Mouse (Mus musculus): ENCODE results near the gene Slc5a10.

DNA sequence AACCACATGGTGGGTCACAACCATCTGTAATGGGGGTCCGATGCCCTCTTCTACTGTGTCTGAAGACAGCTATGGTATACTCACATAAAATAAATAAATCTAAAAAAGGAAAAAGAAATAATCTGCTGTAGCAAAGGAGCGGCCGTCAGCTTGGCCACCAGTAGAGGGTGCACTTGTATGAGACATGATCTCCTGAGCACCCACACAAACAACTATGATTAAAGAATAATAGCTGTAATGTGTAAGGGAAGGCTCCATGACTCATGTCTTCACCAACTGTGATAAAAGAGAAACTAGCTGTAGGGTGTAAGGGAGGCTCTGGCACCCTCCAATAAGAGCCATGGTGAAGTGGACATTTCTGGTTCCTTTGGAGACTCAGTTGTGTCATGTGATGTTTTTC lies 91.0 kb downstream of the Slc5a10 start:
- TF ChIP-seq CTCF (IDR thresholded peaks at IDR 0.05; ENCODE audit: low read depth, low read length), result no peak
- TF ChIP-seq GATA1 (IDR thresholded peaks at IDR 0.05; ENCODE audit: borderline replicate concordance, low read length), result no peak

All from G1E (cell line).